Mouse (Mus musculus) intestine, embryonic 15.5 days (tissue): ENCODE results near the gene Enpp3. TPM values are rescaled to one million over a fixed set of nuclear protein-coding genes. Genes with fewer than 3 reads are reported as not detected.

ENCODE experiments used
- ATAC-seq: fragments of 200-750 bp; cut with Nextera tagmentation; 2 replicates; pipeline ENCODE4 v1.8.0; 2017; ENCODE audit warnings: moderate TSS enrichment, moderate library complexity
- H3K27ac ChIP-seq: fragments of 300-500 bp; sonication (generic); 2 replicates; pipeline ENCODE4 v1.5.1; 2015; ENCODE audit warnings: mild to moderate bottlenecking, inconsistent platforms
- H3K27me3 ChIP-seq: fragments of 300-500 bp; sonication (generic); replicated peaks from 2 replicates; pipeline ENCODE4 v1.6.1; 2015; ENCODE audit warnings: inconsistent platforms
- H3K36me3 ChIP-seq: fragments of 300-500 bp; sonication (generic); 2 replicates; pipeline ENCODE4 v1.6.1; 2015; ENCODE audit warnings: inconsistent platforms
- H3K4me1 ChIP-seq: fragments of 300-500 bp; sonication (generic); replicated peaks from 2 replicates; pipeline ENCODE4 v1.6.1; 2015; ENCODE audit warnings: inconsistent platforms
- H3K4me2 ChIP-seq: fragments of 300-500 bp; sonication (generic); replicated peaks from 2 replicates; pipeline ENCODE4 v1.6.1; 2015; ENCODE audit warnings: mild to moderate bottlenecking, inconsistent platforms
- H3K4me3 ChIP-seq: fragments of 300-500 bp; sonication (generic); replicated peaks from 2 replicates; pipeline ENCODE4 v1.5.1; 2015; ENCODE audit warnings: inconsistent platforms
- H3K9ac ChIP-seq: fragments of 300-500 bp; sonication (generic); 2 replicates; pipeline ENCODE4 v1.6.1; 2015; ENCODE audit warnings: inconsistent platforms
- H3K9me3 ChIP-seq: fragments of 300-500 bp; sonication (generic); 2 replicates; pipeline ENCODE4 v1.6.1; 2016; ENCODE audit warnings: inconsistent platforms
- WGBS: fragments of 180-500 bp; shearing (Covaris S2); methylation state at CpG from one replicate; pipeline ENCODE4 v1.1.7; 2015; 5-methylcytosine and 5-hydroxymethylcytosine counted together
- polyA plus RNA-seq: library from polyadenylated mRNA; unstranded; fragments of >200 nt; fragmentation: Nextera tagmentation; extraction: Ambion mirVana; gene quantifications from 2 replicates; pipeline ENCODE4 v1.2.1, GENCODE M21; 2015

The Enpp3 gene
- polyA plus RNA-seq, 1 experiment from 2014 or later = 13.1 TPM

- Histone ChIP-seq H3K27ac (no peak overlapping the region), H3K27me3 (no peaks in the 10 kb centered on the region), H3K4me3 (no peak overlapping the region), H3K9ac (no peak overlapping the region), H3K4me2 (no peak overlapping the region), H3K4me1 (no peaks in the 10 kb centered on the region), H3K36me3 (no peaks in the 10 kb centered on the region), H3K9me3 (no peaks in the 10 kb centered on the region)
- no peak for ATAC-seq
- 81% methylated on average over 3 of the region's 3 CpGs for WGBS
These were observed 58.7 kb downstream of the Enpp3 start for GRCm38 (mm10) chr10:24783946-24784345.

DNA sequence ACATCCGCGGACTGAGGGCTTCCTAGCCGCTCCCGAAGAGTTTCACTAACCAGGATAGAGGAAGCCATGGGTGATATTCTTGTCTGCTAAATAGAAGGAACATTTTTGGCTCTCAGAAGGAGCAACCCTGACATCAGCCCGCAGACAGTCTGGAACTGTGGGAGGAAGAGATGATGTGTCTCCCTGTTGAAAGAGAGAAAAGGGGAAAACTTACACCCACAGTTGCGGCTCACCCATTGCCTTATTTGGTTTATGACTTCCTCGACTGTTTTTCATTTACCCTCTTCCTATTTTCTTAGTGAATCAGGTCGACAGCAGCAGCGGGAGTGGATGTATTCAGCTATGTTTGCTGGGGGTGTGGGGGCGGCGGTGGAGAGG lies 64.0 kb downstream of the Enpp3 start:
- Histone ChIP-seq H3K4me2 (no peak overlapping the region), H3K9ac (no peak overlapping the region), H3K36me3 (no peaks in the 10 kb centered on the region), H3K9me3 (no peaks in the 10 kb centered on the region), H3K4me3 (no peak overlapping the region), H3K27ac (peak overlapping the region; percentile 40; the same call in 1 of the 2 replicates), H3K4me1 (no peaks in the 10 kb centered on the region), H3K27me3 (no peaks in the 10 kb centered on the region)
- 73% methylated on average over 11 of the region's 11 CpGs for WGBS
- no peak for ATAC-seq

DNA sequence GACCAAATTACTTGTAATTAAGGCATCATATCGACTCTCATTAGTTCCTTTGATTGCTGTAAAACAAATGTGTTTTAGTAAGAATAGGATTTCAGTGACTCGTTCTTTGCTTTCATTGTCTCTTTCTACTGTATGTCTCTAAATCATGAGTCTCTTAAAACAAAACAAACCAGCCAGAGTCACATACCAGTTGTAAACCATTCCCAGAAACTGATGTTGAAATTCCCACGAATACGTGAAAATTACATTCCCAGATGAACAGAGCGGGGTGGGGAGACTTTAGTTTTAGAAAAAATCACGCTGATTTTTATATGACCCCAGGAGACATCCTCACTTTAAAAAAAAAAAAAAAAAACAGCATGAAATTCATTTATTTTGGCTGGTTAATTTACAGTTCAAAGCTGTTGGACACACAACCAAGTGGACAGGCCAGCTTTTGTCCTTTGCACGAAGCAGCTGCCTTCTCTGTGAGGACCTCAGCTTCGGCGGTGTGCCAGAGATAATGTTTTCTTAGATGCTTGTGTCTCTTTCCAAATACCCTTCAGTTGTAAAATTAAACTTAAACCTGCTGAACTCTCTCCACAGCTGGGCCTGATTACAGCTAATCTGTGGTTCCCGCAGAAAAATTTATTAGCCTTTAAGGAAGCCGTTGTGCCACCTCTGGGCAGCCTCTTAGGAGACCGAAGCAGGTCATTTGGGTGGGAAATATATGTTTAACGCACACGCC lies 64.5 kb downstream of the Enpp3 start:
- no peak overlapping the region for H3K4me3 ChIP-seq
- WGBS = 58% methylated on average over 14 of the region's 14 CpGs

GRCm38 (mm10) chr10:24769496-24769895 lies 73.1 kb downstream of the Enpp3 start:
- Histone ChIP-seq H3K36me3 (no peaks in the 10 kb centered on the region), H3K4me3 (no peak overlapping the region), H3K9ac (no peak overlapping the region), H3K27ac (no peak overlapping the region), H3K27me3 (no peaks in the 10 kb centered on the region), H3K4me1 (no peaks in the 10 kb centered on the region; the same call in 1 of the 2 replicates), H3K9me3 (no peaks in the 10 kb centered on the region), H3K4me2 (no peak overlapping the region)
- ATAC-seq = no peak
- 95% methylated on average over 7 of the region's 7 CpGs for WGBS

More for the DNA sequence above, 64.5 kb downstream of the Enpp3 start:
- Histone ChIP-seq H3K27me3 (no peaks in the 10 kb centered on the region), H3K36me3 (no peaks in the 10 kb centered on the region), H3K9ac (no peak overlapping the region), H3K27ac (peak overlapping the region; percentile 40; the same call in 1 of the 2 replicates), H3K9me3 (no peaks in the 10 kb centered on the region), H3K4me1 (no peaks in the 10 kb centered on the region), H3K4me2 (no peak overlapping the region)
- no peak for ATAC-seq

DNA sequence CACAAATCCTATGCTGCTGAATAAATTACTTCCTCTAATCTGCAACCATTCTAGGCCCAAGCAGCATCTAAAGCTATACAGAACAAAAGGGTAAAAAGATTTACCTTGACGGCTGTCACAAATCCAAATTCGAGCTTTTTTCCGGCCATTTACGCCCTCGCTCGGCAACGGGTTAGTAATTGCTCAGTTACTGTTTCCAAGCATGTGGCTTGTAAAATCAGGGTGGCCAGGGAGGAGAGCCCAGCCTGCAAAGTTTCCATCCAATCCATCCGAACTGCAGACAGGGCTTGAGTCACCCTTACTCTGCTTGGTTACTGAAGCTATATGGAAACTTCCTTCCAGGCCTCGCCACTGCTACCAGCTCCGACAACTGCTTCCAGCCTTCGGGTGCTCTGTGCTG lies 74.9 kb downstream of the Enpp3 start:
- ATAC-seq = no peak
- WGBS = 57% methylated on average over 11 of the region's 11 CpGs

GRCm38 (mm10) chr10:24766061-24766460 lies 76.6 kb downstream of the Enpp3 start:
- Histone ChIP-seq H3K27me3 (no peaks in the 10 kb centered on the region), H3K9me3 (no peaks in the 10 kb centered on the region), H3K9ac (no peak overlapping the region), H3K4me2 (no peak overlapping the region), H3K4me3 (no peak overlapping the region), H3K4me1 (no peaks in the 10 kb centered on the region; the same call in 1 of the 2 replicates), H3K36me3 (no peaks in the 10 kb centered on the region), H3K27ac (no peak overlapping the region)
- WGBS = 72% methylated on average over 1 of the region's 1 CpGs
- ATAC-seq = no peak

More for the DNA sequence above, 74.9 kb downstream of the Enpp3 start:
- Histone ChIP-seq H3K4me2 (no peak overlapping the region), H3K36me3 (no peaks in the 10 kb centered on the region), H3K4me1 (no peaks in the 10 kb centered on the region; the same call in 1 of the 2 replicates), H3K9ac (no peak overlapping the region), H3K9me3 (no peaks in the 10 kb centered on the region), H3K27me3 (no peaks in the 10 kb centered on the region), H3K27ac (no peak overlapping the region), H3K4me3 (no peak overlapping the region)

DNA sequence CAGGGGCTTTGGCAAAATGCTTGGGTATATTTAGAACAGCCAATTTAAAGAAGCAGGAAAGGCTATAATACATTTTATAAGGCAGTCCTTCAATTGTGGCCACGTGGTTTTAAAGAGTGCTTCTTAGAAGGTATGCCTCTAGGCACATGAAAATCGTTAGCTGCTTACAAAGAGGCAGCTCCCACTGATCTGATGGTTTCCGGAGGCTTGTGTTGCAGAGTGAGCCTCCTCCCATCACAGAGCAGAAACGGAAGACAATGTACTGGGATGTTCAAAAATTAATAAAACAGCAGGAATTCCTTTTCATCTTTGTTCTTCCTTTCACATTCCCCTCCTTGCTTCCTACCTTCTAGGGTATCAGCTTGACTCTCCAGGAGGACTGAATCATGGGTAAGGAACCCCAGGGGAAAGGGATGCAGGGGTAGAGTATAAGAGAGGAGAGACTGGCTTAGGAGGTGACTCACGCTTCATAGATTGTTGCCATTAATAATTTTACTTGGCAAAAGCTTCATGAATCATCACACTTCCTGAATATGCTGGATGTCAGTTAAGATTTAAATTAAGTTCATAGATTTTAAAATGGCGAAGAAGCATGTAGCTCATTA lies 77.4 kb downstream of the Enpp3 start:
- H3K9me3 ChIP-seq = no peaks in the 10 kb centered on the region
- H3K9ac ChIP-seq = no peak overlapping the region
- no peak overlapping the region for H3K27ac ChIP-seq
- H3K36me3 ChIP-seq = no peaks in the 10 kb centered on the region
- H3K4me2 ChIP-seq = no peak overlapping the region
- H3K4me1 ChIP-seq = no peaks in the 10 kb centered on the region; the same call in 1 of the 2 replicates
- 58% methylated on average over 6 of the region's 6 CpGs for WGBS
- H3K27me3 ChIP-seq = no peaks in the 10 kb centered on the region
- H3K4me3 ChIP-seq = no peak overlapping the region
- no peak for ATAC-seq

DNA sequence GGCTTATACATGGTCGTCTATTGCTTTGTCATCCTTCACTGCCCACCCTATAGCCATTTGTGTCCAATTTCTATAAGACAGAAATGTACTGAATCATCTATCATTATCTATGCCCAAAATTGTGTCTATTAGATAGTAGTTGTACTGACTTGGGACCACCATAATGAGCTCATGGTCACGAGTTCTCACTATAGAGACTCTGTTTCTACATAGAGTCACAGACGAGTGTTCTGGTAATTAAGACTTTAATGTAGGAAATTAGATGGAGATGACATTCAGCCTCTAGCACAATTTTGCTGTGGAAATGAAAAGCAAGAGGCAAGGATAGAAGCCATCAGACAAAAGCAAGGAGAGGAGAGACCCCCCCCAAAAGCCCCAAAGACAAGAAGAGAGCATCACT lies 78.0 kb downstream of the Enpp3 start:
- H3K9ac ChIP-seq = no peak overlapping the region
- no peak overlapping the region for H3K4me3 ChIP-seq
- H3K27ac ChIP-seq = no peak overlapping the region
- no peaks in the 10 kb centered on the region; the same call in 1 of the 2 replicates for H3K4me1 ChIP-seq
- H3K9me3 ChIP-seq = no peaks in the 10 kb centered on the region
- 70% methylated on average over 3 of the region's 3 CpGs for WGBS
- no peaks in the 10 kb centered on the region for H3K36me3 ChIP-seq
- ATAC-seq = no peak
- no peaks in the 10 kb centered on the region for H3K27me3 ChIP-seq
- no peak overlapping the region for H3K4me2 ChIP-seq

GRCm38 (mm10) chr10:24763257-24763656 lies 79.4 kb downstream of the Enpp3 start:
- ATAC-seq = no peak
- H3K4me1 ChIP-seq = peaks cover 2% of the 10 kb centered on the region; the same call in 1 of the 2 replicates
- H3K9ac ChIP-seq = no peak overlapping the region

DNA sequence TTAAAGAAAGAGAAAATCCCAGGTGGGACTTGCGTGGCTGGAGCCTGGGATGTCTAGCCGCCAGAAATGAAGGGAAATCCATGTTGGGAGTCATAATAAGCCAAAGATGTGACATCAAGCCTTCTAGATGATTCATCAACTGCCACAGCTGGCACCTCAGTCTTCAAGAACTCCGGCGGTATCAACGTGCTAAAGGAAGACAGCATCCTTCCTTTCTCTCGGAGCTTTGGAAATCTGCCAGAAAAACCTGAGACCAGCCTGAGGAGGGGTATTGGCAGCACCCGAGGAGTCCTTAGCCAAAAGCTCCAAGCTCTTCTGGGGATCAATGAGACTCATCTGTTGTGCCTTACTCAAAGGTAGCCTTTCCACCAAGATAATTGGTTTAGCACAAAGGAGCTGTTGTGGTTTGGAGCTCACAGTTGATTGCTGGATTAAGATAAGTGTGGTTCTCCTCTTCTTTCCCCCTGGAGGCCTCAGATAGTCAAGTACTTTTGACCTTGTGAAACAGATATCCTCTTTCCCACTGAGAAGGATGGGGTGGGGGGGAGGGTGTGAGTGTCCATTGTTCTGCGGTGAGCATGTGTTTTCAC lies 84.2 kb downstream of the Enpp3 start:
- 58% methylated on average over 8 of the region's 8 CpGs for WGBS

More at GRCm38 (mm10) chr10:24763257-24763656, 79.4 kb downstream of the Enpp3 start:
- no peak overlapping the region for H3K4me3 ChIP-seq
- H3K27me3 ChIP-seq = no peaks in the 10 kb centered on the region
- H3K36me3 ChIP-seq = no peaks in the 10 kb centered on the region
- H3K27ac ChIP-seq = no peak overlapping the region
- H3K9me3 ChIP-seq = no peaks in the 10 kb centered on the region
- 90% methylated on average over 3 of the region's 3 CpGs for WGBS
- no peak overlapping the region for H3K4me2 ChIP-seq

GRCm38 (mm10) chr10:24754874-24755540 lies 87.6 kb downstream of the Enpp3 start:
- no peak overlapping the region for H3K9ac ChIP-seq
- WGBS = 76% methylated on average over 9 of the region's 9 CpGs

More for the DNA sequence above, 84.2 kb downstream of the Enpp3 start:
- ATAC-seq = no peak
- no peak overlapping the region for H3K4me2 ChIP-seq
- H3K27me3 ChIP-seq = no peaks in the 10 kb centered on the region
- H3K9me3 ChIP-seq = no peaks in the 10 kb centered on the region
- H3K9ac ChIP-seq = no peak overlapping the region
- no peak overlapping the region for H3K27ac ChIP-seq
- no peaks in the 10 kb centered on the region for H3K36me3 ChIP-seq
- no peak overlapping the region for H3K4me3 ChIP-seq
- H3K4me1 ChIP-seq = 0 out of 2 replicates have a peak, but pooled peaks cover 2% of the 10 kb centered on the region

More at GRCm38 (mm10) chr10:24754874-24755540, 87.6 kb downstream of the Enpp3 start:
- no peaks in the 10 kb centered on the region for H3K36me3 ChIP-seq
- H3K4me2 ChIP-seq = peak overlapping the region; percentile 48
- H3K4me1 ChIP-seq = 0 out of 2 replicates have a peak, but pooled peaks cover 2% of the 10 kb centered on the region
- H3K4me3 ChIP-seq = no peak overlapping the region; the same call in 1 of the 2 replicates
- no peaks in the 10 kb centered on the region for H3K9me3 ChIP-seq
- ATAC-seq = no peak
- no peaks in the 10 kb centered on the region for H3K27me3 ChIP-seq
- H3K27ac ChIP-seq = 0 out of 2 replicates have a peak overlapping the region, but pooled peaks have one; percentile 61
